Mouse (Mus musculus) hindbrain, embryonic 14.5 days (tissue): Measurements from ENCODE around the gene Fgfr2. TPM values are rescaled to one million over a fixed set of nuclear protein-coding genes. Genes with fewer than 3 reads are reported as not detected.
"Not testable (repeated sequence)": the region's sequence is repeated elsewhere in the genome, so short reads cannot be mapped to it uniquely, and the experiment has no call there.

ENCODE experiments used
- ATAC-seq: fragments of 200-750 bp; cut with Nextera tagmentation; 2 replicates; pipeline ENCODE4 v1.8.0; 2017; ENCODE audit warnings: moderate number of reproducible peaks, mild to moderate bottlenecking, moderate TSS enrichment, moderate library complexity; ENCODE audit not compliant: low FRiP score
- DNase-seq: peaks from one replicate; pipeline ENCODE4 v3.0.0-alpha.2; 2015; ENCODE audit warnings: low spot score
- H3K27ac ChIP-seq: fragments of 300-500 bp; sonication (generic); 2 replicates; pipeline ENCODE4 v1.5.1; 2014; ENCODE audit warnings: mild to moderate bottlenecking, moderate library complexity
- H3K27me3 ChIP-seq: fragments of 300-500 bp; sonication (generic); 2 replicates; pipeline ENCODE4 v1.6.1; 2014; ENCODE audit warnings: mild to moderate bottlenecking, low read length, mixed read lengths; ENCODE audit not compliant: control insufficient read depth, insufficient read depth
- H3K36me3 ChIP-seq: fragments of 300-500 bp; sonication (generic); replicated peaks from 2 replicates; pipeline ENCODE4 v1.6.1; 2014; ENCODE audit not compliant: control insufficient read depth, insufficient read depth
- H3K4me1 ChIP-seq: fragments of 300-500 bp; sonication (generic); replicated peaks from 2 replicates; pipeline ENCODE4 v1.6.1; 2014; ENCODE audit warnings: antibody characterized with exemption, low read length, mixed read lengths; ENCODE audit not compliant: control insufficient read depth, insufficient read depth
- H3K4me2 ChIP-seq: fragments of 300-500 bp; sonication (generic); replicated peaks from 2 replicates; pipeline ENCODE4 v1.6.1; 2014; ENCODE audit warnings: mild to moderate bottlenecking, moderate library complexity
- H3K4me3 ChIP-seq: fragments of 300-500 bp; sonication (generic); replicated peaks from 2 replicates; pipeline ENCODE4 v1.5.1; 2014; ENCODE audit warnings: mild to moderate bottlenecking, low read length
- H3K9ac ChIP-seq: fragments of 300-500 bp; sonication (generic); 2 replicates; pipeline ENCODE4 v1.6.1; 2014
- H3K9me3 ChIP-seq: fragments of 300-500 bp; sonication (generic); 2 replicates; pipeline ENCODE4 v1.6.1; 2016; ENCODE audit warnings: low read length; ENCODE audit not compliant: control insufficient read depth
- WGBS: fragments of 180-500 bp; shearing (Covaris S2); extraction: QIAGEN DNeasy Blood & Tissue Kit; methylation state at CpG from one replicate; pipeline ENCODE4 v1.1.7; 2014; 5-methylcytosine and 5-hydroxymethylcytosine counted together
- polyA plus RNA-seq: library from polyadenylated mRNA; unstranded; fragments of >200 nt; fragmentation: Nextera tagmentation; extraction: Ambion mirVana; gene quantifications from 2 replicates; pipeline ENCODE4 v1.2.1, GENCODE M21; 2014

The Fgfr2 gene
- polyA plus RNA-seq, 1 experiment from 2014 or later = 43.5 TPM

DNA sequence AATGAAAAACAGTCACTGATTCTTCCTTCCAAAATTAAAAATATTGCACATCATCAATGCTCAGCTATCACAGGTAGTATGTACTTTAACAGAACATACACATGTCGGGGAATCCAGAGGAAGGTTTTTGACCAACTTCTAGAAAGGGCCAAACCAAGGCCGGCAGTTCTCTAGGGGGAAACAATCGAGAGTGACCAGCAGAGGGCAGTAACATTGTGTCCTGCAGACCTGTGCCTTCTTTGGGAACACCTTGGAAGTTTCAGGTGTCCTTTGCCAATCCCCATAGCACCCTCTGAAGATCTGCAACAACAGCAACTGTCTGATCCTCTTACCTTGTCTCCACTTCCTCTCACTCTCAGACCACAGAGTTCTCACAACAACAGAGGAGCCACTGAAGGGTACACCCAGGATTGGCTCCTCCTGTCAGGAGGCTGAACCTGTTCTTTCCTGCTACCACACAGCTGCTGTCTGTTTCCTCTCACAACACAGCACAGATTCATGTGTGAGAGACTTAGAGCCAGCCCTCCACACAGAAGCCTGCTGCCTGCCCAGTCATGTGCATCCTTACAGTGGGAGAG, 2077.8 kb downstream of the Fgfr2 start:
- not testable (repeated sequence) for H3K4me3 ChIP-seq, H3K4me2 ChIP-seq, H3K27me3 ChIP-seq, H3K4me1 ChIP-seq, DNase-seq, H3K27ac ChIP-seq, H3K36me3 ChIP-seq, H3K9me3 ChIP-seq, H3K9ac ChIP-seq, ATAC-seq
- 36% methylated on average over 3 of the region's 3 CpGs for WGBS

DNA sequence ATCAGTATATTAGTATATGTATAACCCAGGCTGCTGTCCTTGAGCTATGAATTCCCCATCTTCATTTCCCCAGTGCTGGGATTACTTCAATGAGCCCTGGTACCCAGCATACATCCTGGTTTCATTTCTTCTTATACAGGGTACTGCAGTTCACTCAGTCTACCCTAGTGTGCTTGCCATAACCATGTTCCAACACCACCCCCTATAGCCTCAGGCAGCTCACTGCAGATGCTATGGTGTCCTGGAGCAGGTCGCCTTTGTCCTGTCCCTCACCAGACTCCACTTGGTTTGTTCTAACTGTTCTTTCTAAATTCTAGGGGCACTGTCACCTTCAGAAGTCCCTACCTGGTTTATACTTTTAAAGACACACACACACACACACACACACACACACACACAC, 2080.5 kb downstream of the Fgfr2 start:
- Histone ChIP-seq H3K27ac (no peak overlapping the region), H3K4me2 (no peak overlapping the region), H3K9me3 (no peaks in the 10 kb centered on the region), H3K4me3 (no peak overlapping the region), H3K4me1 (no peaks in the 10 kb centered on the region), H3K9ac (no peak overlapping the region), H3K27me3 (no peaks in the 10 kb centered on the region), H3K36me3 (no peaks in the 10 kb centered on the region)
- WGBS = 50% methylated on average over 1 of the region's 1 CpGs
- DNase-seq (no peak), ATAC-seq (no peak)

DNA sequence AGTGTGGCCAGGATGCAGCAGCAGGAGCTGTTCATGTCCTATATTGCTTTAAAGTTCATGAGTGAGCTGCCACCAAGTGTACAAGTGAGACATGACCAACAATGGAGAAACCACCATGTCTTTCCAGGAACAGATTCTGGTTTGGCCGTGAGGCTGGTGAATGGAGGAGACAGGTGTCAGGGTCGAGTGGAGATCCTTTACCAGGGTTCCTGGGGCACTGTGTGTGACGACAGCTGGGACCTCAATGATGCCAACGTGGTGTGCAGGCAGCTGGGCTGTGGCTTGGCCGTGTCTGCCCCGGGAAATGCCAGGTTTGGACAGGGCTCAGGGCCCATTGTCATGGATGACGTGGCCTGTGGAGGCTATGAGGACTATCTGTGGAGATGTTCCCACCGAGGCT, 2082.4 kb downstream of the Fgfr2 start:
- H3K36me3 ChIP-seq, H3K27ac ChIP-seq, H3K27me3 ChIP-seq, ATAC-seq, H3K4me3 ChIP-seq, H3K9me3 ChIP-seq, DNase-seq, H3K4me1 ChIP-seq, H3K4me2 ChIP-seq, H3K9ac ChIP-seq: not testable (repeated sequence)
- 82% methylated on average over 8 of the region's 8 CpGs for WGBS

DNA sequence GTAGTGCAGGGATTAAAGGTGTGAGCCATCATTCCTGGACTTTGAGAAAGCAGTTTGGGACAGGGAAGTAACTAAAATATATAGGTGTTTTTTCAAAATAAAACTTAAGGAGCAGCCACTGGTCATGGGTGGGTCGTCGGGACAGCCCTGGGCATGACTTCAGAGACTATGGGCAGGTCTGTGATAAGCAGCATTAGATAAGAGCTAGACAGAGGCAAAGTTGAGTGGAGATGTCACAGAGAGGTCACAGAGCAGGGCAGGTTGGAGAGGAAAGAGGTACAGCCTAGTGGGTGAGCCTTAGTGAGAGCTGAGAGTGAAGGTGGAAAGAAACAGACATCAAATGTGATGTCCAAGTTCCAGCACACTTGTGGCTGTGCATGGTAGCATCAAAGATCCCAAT, 2086.1 kb downstream of the Fgfr2 start:
- no peaks in the 10 kb centered on the region for H3K36me3 ChIP-seq
- no peak overlapping the region for H3K9ac ChIP-seq
- WGBS = 92% methylated on average over 2 of the region's 2 CpGs
- H3K9me3 ChIP-seq = no peaks in the 10 kb centered on the region
- no peak overlapping the region for H3K4me2 ChIP-seq
- no peak overlapping the region for H3K27ac ChIP-seq
- no peaks in the 10 kb centered on the region for H3K4me1 ChIP-seq
- ATAC-seq = no peak
- no peak for DNase-seq
- H3K4me3 ChIP-seq = no peak overlapping the region
- H3K27me3 ChIP-seq = no peaks in the 10 kb centered on the region

DNA sequence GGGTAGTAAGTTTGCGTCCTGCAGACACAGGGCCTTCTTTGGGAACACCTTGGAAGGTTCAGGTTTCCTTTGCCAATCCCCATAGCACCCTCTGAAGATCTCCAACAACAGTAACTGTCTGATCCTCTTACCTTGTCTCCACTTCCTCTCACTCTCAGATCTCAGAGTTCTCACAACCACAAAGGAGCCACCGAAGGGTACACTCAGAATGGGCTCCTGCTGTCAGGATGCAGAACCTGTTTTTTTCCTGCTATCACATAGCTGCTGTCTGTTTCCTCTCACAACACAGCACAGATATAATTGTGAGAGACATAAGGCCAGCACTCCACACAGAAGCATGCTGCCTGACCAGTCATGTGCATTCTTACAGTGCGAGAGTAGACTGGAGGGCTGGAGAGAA, 2086.8 kb downstream of the Fgfr2 start:
- WGBS = 77% methylated on average over 3 of the region's 3 CpGs
- no peaks in the 10 kb centered on the region for H3K27me3 ChIP-seq
- no peak overlapping the region for H3K4me2 ChIP-seq
- no peak overlapping the region for H3K4me3 ChIP-seq
- no peaks in the 10 kb centered on the region for H3K36me3 ChIP-seq
- H3K27ac ChIP-seq = no peak overlapping the region
- H3K9ac ChIP-seq = no peak overlapping the region
- DNase-seq = no peak
- H3K9me3 ChIP-seq = no peaks in the 10 kb centered on the region
- no peaks in the 10 kb centered on the region for H3K4me1 ChIP-seq
- no peak for ATAC-seq

DNA sequence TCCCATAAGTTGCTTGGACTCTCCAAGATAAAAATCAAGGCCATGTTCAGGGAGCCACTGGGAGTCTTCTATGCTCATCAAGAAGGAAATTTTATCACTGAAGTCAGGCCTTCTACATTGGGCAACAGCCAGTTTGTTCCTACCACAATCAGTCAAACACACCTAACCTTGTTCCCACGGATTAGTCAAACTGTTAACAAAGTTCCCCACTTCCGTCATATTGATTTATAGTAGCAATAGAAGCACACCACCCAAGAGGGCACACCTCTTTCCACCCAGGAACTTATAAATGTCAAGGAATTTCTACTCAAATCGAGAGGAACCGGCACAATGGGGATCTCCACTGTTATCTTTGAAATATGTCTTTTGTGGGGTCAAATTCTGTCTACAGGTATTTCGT, 2091.4 kb downstream of the Fgfr2 start, which contains the start of gene Dmbt1:
TSS of gene Dmbt1 (plus strand) at position 299 of the 400 bp plus-strand sequence.
- no peak within 1 kb of the TSS for H3K27ac ChIP-seq
- H3K4me2 ChIP-seq = no peak within 1 kb of the TSS
- ATAC-seq (no peak), DNase-seq (no peak)
- WGBS = 89% methylated on average over 5 of the region's 5 CpGs
- H3K4me3 ChIP-seq = no peak within 1 kb of the TSS
- no peaks in the 10 kb centered on the region for H3K9me3 ChIP-seq
- H3K36me3 ChIP-seq = no peaks in the 10 kb centered on the region
- H3K4me1 ChIP-seq = no peaks in the 10 kb centered on the region
- no peaks in the 10 kb centered on the region for H3K27me3 ChIP-seq
- H3K9ac ChIP-seq = no peak within 1 kb of the TSS

DNA sequence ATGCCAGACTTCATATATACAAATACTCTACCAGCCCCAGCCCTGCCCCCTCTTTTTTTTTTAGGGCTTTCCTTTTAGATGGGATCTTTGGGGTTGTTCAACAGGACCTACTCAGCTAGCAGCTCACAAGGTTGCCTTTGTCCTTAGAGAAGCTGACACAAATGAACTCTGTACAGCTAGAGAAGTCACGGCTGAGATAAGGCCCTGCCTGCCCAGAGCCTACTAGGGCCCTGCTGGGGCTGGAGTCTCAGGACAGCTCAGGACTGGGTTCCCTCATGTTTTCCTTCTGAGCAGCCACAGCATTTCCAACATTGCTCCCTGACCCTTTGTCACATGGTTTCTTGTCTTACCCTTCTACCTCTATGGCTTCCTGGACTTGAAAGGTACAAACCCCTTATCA, 2095.6 kb downstream of the Fgfr2 start:
- H3K27me3 ChIP-seq = no peaks in the 10 kb centered on the region
- no peak for DNase-seq
- H3K9ac ChIP-seq = no peak overlapping the region
- no peak overlapping the region for H3K4me2 ChIP-seq
- H3K4me1 ChIP-seq = no peaks in the 10 kb centered on the region
- H3K9me3 ChIP-seq = no peaks in the 10 kb centered on the region
- no peak overlapping the region for H3K4me3 ChIP-seq
- H3K36me3 ChIP-seq = no peaks in the 10 kb centered on the region
- WGBS = 74% methylated on average over 1 of the region's 1 CpGs
- H3K27ac ChIP-seq = no peak overlapping the region
- ATAC-seq = no peak

DNA sequence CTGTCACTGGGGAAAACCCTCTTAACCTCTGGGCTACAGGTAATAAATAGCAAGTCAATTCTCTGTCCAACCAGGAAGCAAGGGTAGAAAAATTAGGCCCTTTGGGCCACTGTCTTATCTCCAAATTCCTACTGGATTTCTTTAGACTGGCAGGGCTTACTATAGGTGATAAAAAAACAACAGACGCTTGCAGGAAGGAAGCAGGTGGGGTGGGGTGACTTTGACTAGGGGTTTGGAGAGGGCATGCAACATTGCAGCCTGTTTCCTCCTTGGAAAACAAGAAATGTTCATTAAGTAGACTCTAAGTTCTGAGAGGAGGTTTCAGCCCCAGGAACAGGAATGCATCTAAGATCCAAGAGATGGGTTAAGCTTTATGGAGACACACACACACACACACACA, 2098.3 kb downstream of the Fgfr2 start:
- no peaks in the 10 kb centered on the region for H3K9me3 ChIP-seq
- no peaks in the 10 kb centered on the region for H3K4me1 ChIP-seq
- no peak overlapping the region for H3K9ac ChIP-seq
- H3K36me3 ChIP-seq = no peaks in the 10 kb centered on the region
- no peak overlapping the region for H3K4me3 ChIP-seq
- WGBS = 72% methylated on average over 1 of the region's 1 CpGs
- ATAC-seq (no peak), DNase-seq (no peak)
- no peaks in the 10 kb centered on the region for H3K27me3 ChIP-seq
- H3K4me2 ChIP-seq = no peak overlapping the region
- no peak overlapping the region for H3K27ac ChIP-seq

DNA sequence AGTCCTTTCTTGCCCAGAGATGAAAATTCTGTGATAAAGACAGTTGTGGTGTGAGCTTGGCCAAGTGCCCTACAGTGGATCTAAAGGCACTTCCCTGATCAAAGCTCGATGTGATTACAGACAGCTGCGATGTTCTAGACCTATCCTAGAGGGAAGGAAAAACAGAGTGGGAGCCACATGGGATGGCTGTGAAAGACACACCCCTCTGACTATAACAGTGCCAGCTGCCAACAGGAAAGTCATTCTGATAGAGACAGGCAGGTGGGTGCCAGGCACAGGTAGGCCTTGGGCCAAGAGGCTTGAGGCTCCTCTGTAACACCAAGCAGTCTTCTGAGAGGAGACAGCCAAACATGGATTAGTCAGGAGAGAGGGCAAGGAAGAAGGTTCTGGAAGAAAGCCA, 2104.0 kb downstream of the Fgfr2 start:
- no peak for DNase-seq
- H3K36me3 ChIP-seq = no peaks in the 10 kb centered on the region
- no peak overlapping the region for H3K9ac ChIP-seq
- H3K4me1 ChIP-seq = no peaks in the 10 kb centered on the region
- H3K9me3 ChIP-seq = peaks cover 5% of the 10 kb centered on the region
- H3K27ac ChIP-seq = no peak overlapping the region
- no peak for ATAC-seq
- H3K4me3 ChIP-seq = no peak overlapping the region
- no peak overlapping the region for H3K4me2 ChIP-seq
- 98% methylated on average over 2 of the region's 2 CpGs for WGBS
- H3K27me3 ChIP-seq = no peaks in the 10 kb centered on the region

DNA sequence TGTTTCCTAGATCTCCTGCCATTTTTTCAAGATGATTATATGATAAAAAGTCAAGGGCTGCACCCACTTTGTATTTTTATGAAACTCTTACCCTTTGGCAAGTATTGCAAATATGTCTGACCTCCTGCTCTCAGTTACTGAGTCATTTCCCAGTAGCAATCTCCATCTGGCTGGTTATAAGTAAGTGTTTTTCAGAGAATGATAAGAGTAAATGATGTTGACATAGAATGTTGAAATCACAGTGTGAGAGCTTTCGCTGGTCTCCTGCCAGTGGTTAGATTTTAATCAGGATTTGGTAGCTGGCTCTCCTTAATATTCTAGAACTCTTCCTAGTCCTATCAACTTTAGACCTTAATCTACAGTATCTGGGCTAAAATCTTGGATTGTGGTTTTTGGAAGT, 2111.2 kb downstream of the Fgfr2 start:
- WGBS = 92% methylated on average over 1 of the region's 1 CpGs
- H3K27ac ChIP-seq = no peak overlapping the region
- peaks cover 16% of the 10 kb centered on the region for H3K9me3 ChIP-seq
- ATAC-seq (no peak), DNase-seq (no peak)
- H3K4me3 ChIP-seq = no peak overlapping the region
- no peak overlapping the region for H3K9ac ChIP-seq
- H3K4me1 ChIP-seq = no peaks in the 10 kb centered on the region
- H3K27me3 ChIP-seq = no peaks in the 10 kb centered on the region
- no peak overlapping the region for H3K4me2 ChIP-seq
- H3K36me3 ChIP-seq = no peaks in the 10 kb centered on the region
